Mouse (Mus musculus) erythroblast, embryonic 14.5 days (primary cell): ENCODE data around the gene Wdr63.

ENCODE experiments used
- GATA1 ChIP-seq: IDR thresholded peaks from 2 replicates; pipeline ENCODE4 v1.6.1; 2012; ENCODE audit warnings: low read length, inconsistent platforms, mixed read lengths
- TAL1 ChIP-seq: IDR thresholded peaks from 3 replicates; pipeline ENCODE4 v1.6.1; 2012; ENCODE audit warnings: low read length, inconsistent platforms, mixed read lengths

DNA sequence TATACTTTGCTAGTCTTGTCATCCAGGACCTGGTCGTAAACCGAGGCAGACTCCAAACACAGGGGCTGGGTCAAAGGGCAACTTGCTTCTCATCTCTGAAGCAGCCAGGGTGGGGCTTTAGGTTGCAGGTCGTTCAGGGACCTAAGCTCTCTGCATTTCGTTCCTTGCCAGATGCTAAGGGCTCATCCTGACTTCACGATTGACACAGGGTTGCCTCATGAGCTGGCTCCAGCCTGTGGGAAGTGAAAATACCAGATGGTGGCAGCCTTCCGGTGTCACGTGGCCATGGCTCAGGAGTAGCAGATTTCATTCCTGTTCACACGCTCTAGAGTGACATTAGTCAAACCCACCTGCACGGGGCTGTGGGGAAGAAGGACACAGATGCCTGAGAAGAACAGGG is 26.9 kb upstream of the Wdr63 start:
- TF ChIP-seq GATA1 (no peak), TAL1 (no peak)
